9 mouse cellular contexts compared by ENCODE assay signal in genomic region chr14:120720464-120721445, GRCm38 (mm10).
DNase-seq lines count a peak whose midpoint lies in the region; ATAC-seq and TF ChIP-seq lines count a peak whose summit lies in the region.
"Had no signal": no experiment of that assay in that cellular context is flagged by ENCODE, and none has a peak within 500 bp of the region (broad histone marks: within the 10 kb centered on the region; RNA-seq: fewer than 3 reads in every experiment).

No protein-coding gene starts in this region.

- TF ChIP-seq EP300 in heart, adult 2 months (IDR thresholded peaks at IDR 0.05; ENCODE audit: insufficient read depth, low read depth, low read length), result no peak

- no peaks in the 10 kb centered on the region for H3K79me2 ChIP-seq in heart, adult 2 months (replicated peaks; ENCODE audit: control insufficient read depth, insufficient read depth, low read length)

- peak; percentile 15 to 22 for DNase-seq in heart, adult 18-20 months
- DNase-seq in heart, adult 2 months, result no peak
- peak; percentile 44 for DNase-seq in embryo, embryonic 10.5 days (ENCODE audit: low spot score)
- DNase-seq in kidney, postnatal 0 days (ENCODE audit: low spot score), result peak; percentile 42
- peak; percentile 74 for DNase-seq in lung, postnatal 36 days
- no peak for DNase-seq in cerebellum, adult 8-10 months

- H3K9ac ChIP-seq in heart, adult 2 months (ENCODE audit: low read depth, low read length), result no peak overlapping the region
- H3K9ac ChIP-seq in kidney, postnatal 0 days (ENCODE audit: low read depth, low read length), result no peak overlapping the region
- no peak overlapping the region for H3K9ac ChIP-seq in forebrain, embryonic 12.5 days

- no peak for TF ChIP-seq CTCF in heart, adult 2 months (IDR thresholded peaks at IDR 0.05)
- TF ChIP-seq CTCF in kidney, postnatal 0 days (IDR thresholded peaks at IDR 0.05; ENCODE audit: low read depth), result no peak

- no peaks in the 10 kb centered on the region for H3K4me1 ChIP-seq in heart, adult 2 months (ENCODE audit: control insufficient read depth, insufficient read depth, low read length)
- H3K4me1 ChIP-seq in kidney, postnatal 0 days (replicated peaks; ENCODE audit: insufficient read depth, low read length), result no peaks in the 10 kb centered on the region
- H3K4me1 ChIP-seq in forebrain, embryonic 12.5 days, result peaks cover 8% of the 10 kb centered on the region

- no peaks in the 10 kb centered on the region for H3K9me3 ChIP-seq in kidney, postnatal 0 days (replicated peaks; ENCODE audit: low read length)
- H3K9me3 ChIP-seq in forebrain, embryonic 12.5 days, result no peaks in the 10 kb centered on the region

- no peak for TF ChIP-seq POLR2A in heart, adult 2 months (IDR thresholded peaks at IDR 0.05; ENCODE audit: insufficient read depth, low read depth, low read length)

- no peak overlapping the region for H3K4me3 ChIP-seq in heart, adult 2 months
- no peak overlapping the region for H3K4me3 ChIP-seq in kidney, postnatal 0 days (replicated peaks; ENCODE audit: low read depth, low read length)
- H3K4me3 ChIP-seq in forebrain, embryonic 12.5 days (replicated peaks), result no peak overlapping the region

- WGBS in heart, adult 2 months, result 66% methylated on average over 20 of the region's 20 CpGs
- WGBS in kidney, postnatal 0 days, result 46% methylated on average over 20 of the region's 20 CpGs
- 80% methylated on average over 20 of the region's 20 CpGs for WGBS in forebrain, embryonic 12.5 days

- H3K27me3 ChIP-seq in heart, adult 2 months (ENCODE audit: control insufficient read depth, insufficient read depth, low read length), result no peaks in the 10 kb centered on the region
- no peaks in the 10 kb centered on the region for H3K27me3 ChIP-seq in kidney, postnatal 0 days (ENCODE audit: insufficient read depth, low read length)
- H3K27me3 ChIP-seq in forebrain, embryonic 12.5 days, result no peaks in the 10 kb centered on the region

- peak; percentile 40; the same call in 1 of the 2 replicates for ATAC-seq in kidney, postnatal 0 days (replicated peaks; ENCODE audit: low FRiP score, low read depth)
- no peak for ATAC-seq in inflammation-experienced regulatory T-cells, adult 6 months
- ATAC-seq in forebrain, embryonic 12.5 days (ENCODE audit: low FRiP score), result no peak

- intact Hi-C loops in heart, adult 2 months (cut with DNase I), result no loop called here

- no peak overlapping the region for H3K27ac ChIP-seq in heart, adult 2 months
- 0 out of 2 replicates have a peak overlapping the region, but pooled peaks have one; percentile 13 for H3K27ac ChIP-seq in kidney, postnatal 0 days
- H3K27ac ChIP-seq in forebrain, embryonic 12.5 days, result no peak overlapping the region
- H3K27ac ChIP-seq: macrophage had no signal

- no peak overlapping the region for H3K4me2 ChIP-seq in kidney, postnatal 0 days (ENCODE audit: low read length)
- no peak overlapping the region for H3K4me2 ChIP-seq in forebrain, embryonic 12.5 days

- no peaks in the 10 kb centered on the region for H3K36me3 ChIP-seq in heart, adult 2 months (ENCODE audit: control insufficient read depth, insufficient read depth, low read length)
- H3K36me3 ChIP-seq in kidney, postnatal 0 days (ENCODE audit: insufficient read depth, low read length), result no peaks in the 10 kb centered on the region
- H3K36me3 ChIP-seq in forebrain, embryonic 12.5 days (replicated peaks), result no peaks in the 10 kb centered on the region

Comparison
In these comparisons a context has a peak if more than half of its experiments do, and no peak if none do; other contexts are left out.
1. DNase-seq: peak in heart, adult 18-20 months (2 of 2), embryo, embryonic 10.5 days (single experiment), kidney, postnatal 0 days (single experiment) and lung, postnatal 36 days (single experiment); none in heart, adult 2 months (0 of 2) and cerebellum, adult 8-10 months (single experiment).